Mouse (Mus musculus) liver, embryonic 11.5 days (tissue): ENCODE data around the gene Atp5d. TPM values are rescaled to one million over a fixed set of nuclear protein-coding genes. Genes with fewer than 3 reads are reported as not detected.

Experiments
- ATAC-seq: fragments of 200-750 bp; cut with Nextera tagmentation; replicated peaks from 2 replicates; pipeline ENCODE4 v1.8.0; 2017; ENCODE audit warnings: moderate number of reproducible peaks, mild to moderate bottlenecking, moderate TSS enrichment, moderate library complexity; ENCODE audit not compliant: low FRiP score
- DNase-seq: peaks from one replicate; pipeline ENCODE4 v3.0.0-alpha.2; 2017; ENCODE audit warnings: low spot score
- H3K27ac ChIP-seq: fragments of 300-500 bp; sonication (generic); 2 replicates; pipeline ENCODE4 v1.5.1; 2014; ENCODE audit warnings: mild to moderate bottlenecking, low read depth, low read length, control low read depth
- H3K27me3 ChIP-seq: fragments of 300-500 bp; sonication (generic); replicated peaks from 2 replicates; pipeline ENCODE4 v1.6.1; 2014; ENCODE audit warnings: low read length, mixed read lengths; ENCODE audit not compliant: control insufficient read depth, insufficient read depth
- H3K36me3 ChIP-seq: fragments of 300-500 bp; sonication (generic); 2 replicates; pipeline ENCODE4 v1.6.1; 2014; ENCODE audit warnings: mild to moderate bottlenecking, low read length, moderate library complexity, mixed read lengths; ENCODE audit not compliant: control insufficient read depth, insufficient read depth
- H3K4me1 ChIP-seq: fragments of 300-500 bp; sonication (generic); replicated peaks from 2 replicates; pipeline ENCODE4 v1.6.1; 2014; ENCODE audit warnings: low read length, mixed read lengths; ENCODE audit not compliant: control insufficient read depth, insufficient read depth
- H3K4me2 ChIP-seq: fragments of 300-500 bp; sonication (generic); 2 replicates; pipeline ENCODE4 v1.6.1; 2014; ENCODE audit warnings: mild to moderate bottlenecking, control low read depth, moderate library complexity
- H3K4me3 ChIP-seq: fragments of 300-500 bp; sonication (generic); 2 replicates; pipeline ENCODE4 v1.5.1; 2014; ENCODE audit warnings: low read depth, low read length, control low read depth
- H3K9ac ChIP-seq: fragments of 300-500 bp; sonication (generic); 2 replicates; pipeline ENCODE4 v1.6.1; 2014; ENCODE audit warnings: low read depth, low read length, control low read depth
- H3K9me3 ChIP-seq: fragments of 300-500 bp; sonication (generic); 2 replicates; pipeline ENCODE4 v1.6.1; 2016; ENCODE audit warnings: low read length, inconsistent platforms, mixed read lengths; ENCODE audit not compliant: control insufficient read depth
- WGBS: fragments of 180-500 bp; shearing (Covaris S2); extraction: QIAGEN DNeasy Blood & Tissue Kit; methylation state at CpG from one replicate; pipeline ENCODE4 v1.1.7; 2014; 5-methylcytosine and 5-hydroxymethylcytosine counted together
- polyA plus RNA-seq: library from polyadenylated mRNA; unstranded; fragments of >200 nt; fragmentation: Nextera tagmentation; extraction: Ambion mirVana; gene quantifications from 2 replicates; pipeline ENCODE4 v1.2.1, GENCODE M21; 2014

Atp5d gene
- polyA plus RNA-seq, 1 experiment from 2014 or later: 514 TPM

DNA sequence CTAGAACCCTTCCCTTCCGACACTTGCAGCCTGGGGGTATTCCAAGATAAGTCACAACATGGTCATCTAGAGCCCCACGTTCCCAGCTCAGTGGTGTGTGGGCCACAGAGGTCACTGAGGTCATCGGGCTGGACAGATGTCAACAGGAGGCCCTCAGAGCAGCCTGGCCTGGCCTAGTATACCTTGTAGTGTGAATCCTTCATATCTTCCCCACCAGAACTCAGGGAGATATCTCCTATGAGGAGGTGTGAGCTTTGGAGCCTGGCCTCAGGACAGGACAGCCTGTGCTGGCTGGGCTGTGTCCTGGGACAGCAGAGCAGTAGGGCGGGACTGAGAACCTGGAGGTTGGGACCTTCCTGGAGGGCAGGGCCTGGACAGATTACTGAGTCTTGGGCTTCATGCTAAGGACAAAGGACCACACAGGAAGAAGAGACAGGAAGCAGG, 8.2 kb downstream of the Atp5d start:
- Histone ChIP-seq H3K27ac (peak overlapping the region; percentile 99), H3K9me3 (no peaks in the 10 kb centered on the region), H3K36me3 (peaks cover 36% of the 10 kb centered on the region), H3K9ac (peak overlapping the region; percentile 49), H3K4me2 (peak overlapping the region; percentile 79), H3K4me1 (peaks cover 52% of the 10 kb centered on the region), H3K27me3 (no peaks in the 10 kb centered on the region), H3K4me3 (peak overlapping the region; percentile 91)
- 70% methylated on average over 4 of the region's 4 CpGs for WGBS
- ATAC-seq (no peak), DNase-seq (no peak)

- H3K4me2 ChIP-seq: peak overlapping the region; percentile 79
- H3K27me3 ChIP-seq: no peaks in the 10 kb centered on the region
- WGBS: 45% methylated on average over 5 of the region's 5 CpGs
- no peaks in the 10 kb centered on the region for H3K9me3 ChIP-seq
- peaks cover 57% of the 10 kb centered on the region for H3K4me1 ChIP-seq
- H3K36me3 ChIP-seq: peaks cover 40% of the 10 kb centered on the region
- peak overlapping the region; percentile 91 for H3K4me3 ChIP-seq
- ATAC-seq: no peak
- H3K9ac ChIP-seq: peak overlapping the region; percentile 97; the same call in 1 of the 2 replicates
- DNase-seq: no peak
- H3K27ac ChIP-seq: peak overlapping the region; percentile 99
Observed at GRCm38 (mm10) chr10:80147146-80147718, 8.8 kb downstream of the Atp5d start.

GRCm38 (mm10) chr10:80147719-80148601, 9.5 kb downstream of the Atp5d start, which contains the start of gene Midn:
TSS of gene Midn (plus strand) at chr10:80148272.
- peaks cover 61% of the 10 kb centered on the region for H3K4me1 ChIP-seq
- DNase-seq (peak; percentile 84), ATAC-seq (peak; percentile 44)
- WGBS: under 1% methylated on average over 41 of the region's 42 CpGs
- H3K4me2 ChIP-seq: peak within 1 kb of the TSS; percentile 79
- H3K9ac ChIP-seq: peak within 1 kb of the TSS; percentile 97
- H3K36me3 ChIP-seq: peaks cover 47% of the 10 kb centered on the region
- no peaks in the 10 kb centered on the region for H3K9me3 ChIP-seq
- peak within 1 kb of the TSS; percentile 91 for H3K4me3 ChIP-seq
- no peaks in the 10 kb centered on the region for H3K27me3 ChIP-seq
- peak within 1 kb of the TSS; percentile 99 for H3K27ac ChIP-seq

DNA sequence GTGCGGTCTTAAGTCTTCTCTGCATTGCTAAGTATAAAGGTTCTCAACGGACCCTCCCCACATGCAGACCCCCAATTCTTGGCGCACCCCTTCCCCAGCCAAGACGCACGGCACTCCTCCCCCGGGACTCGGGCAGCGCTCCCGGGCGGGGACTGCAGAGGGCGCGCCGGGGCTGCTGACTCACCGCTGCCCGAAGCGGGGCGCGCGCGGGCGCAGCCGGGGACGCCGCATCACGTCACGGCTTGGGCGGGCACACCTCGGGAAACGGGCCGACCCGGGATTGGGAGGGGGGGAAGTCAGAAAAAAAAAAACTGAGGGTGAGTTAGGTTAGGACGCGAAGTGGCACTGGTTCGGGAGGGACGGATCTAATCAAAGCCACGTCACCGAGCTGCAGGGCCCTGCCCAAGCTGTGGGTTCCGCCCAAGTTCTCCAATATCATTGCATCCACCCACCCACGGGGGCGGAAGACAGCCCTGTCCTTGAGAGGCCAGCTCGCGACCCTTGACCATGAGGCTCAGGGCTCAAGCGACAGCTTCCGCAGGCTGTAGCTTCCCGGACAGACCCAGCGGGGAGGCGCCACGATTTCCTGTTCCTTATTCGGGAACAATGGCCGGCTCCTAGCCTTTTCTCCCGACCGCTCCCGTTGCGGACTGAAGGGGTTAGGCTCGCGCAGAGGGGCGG, 10.3 kb downstream of the Atp5d start:
- peak overlapping the region; percentile 91 for H3K4me3 ChIP-seq
- H3K4me2 ChIP-seq: peak overlapping the region; percentile 79
- peaks cover 48% of the 10 kb centered on the region for H3K36me3 ChIP-seq
- no peaks in the 10 kb centered on the region for H3K27me3 ChIP-seq
- peak overlapping the region; percentile 97 for H3K9ac ChIP-seq
- H3K4me1 ChIP-seq: peaks cover 61% of the 10 kb centered on the region
- no peaks in the 10 kb centered on the region for H3K9me3 ChIP-seq
- peak overlapping the region; percentile 99 for H3K27ac ChIP-seq
- DNase-seq: peak; percentile 98
- WGBS: 1% methylated on average over 57 of the region's 57 CpGs
- peak; percentile 53 for ATAC-seq

DNA sequence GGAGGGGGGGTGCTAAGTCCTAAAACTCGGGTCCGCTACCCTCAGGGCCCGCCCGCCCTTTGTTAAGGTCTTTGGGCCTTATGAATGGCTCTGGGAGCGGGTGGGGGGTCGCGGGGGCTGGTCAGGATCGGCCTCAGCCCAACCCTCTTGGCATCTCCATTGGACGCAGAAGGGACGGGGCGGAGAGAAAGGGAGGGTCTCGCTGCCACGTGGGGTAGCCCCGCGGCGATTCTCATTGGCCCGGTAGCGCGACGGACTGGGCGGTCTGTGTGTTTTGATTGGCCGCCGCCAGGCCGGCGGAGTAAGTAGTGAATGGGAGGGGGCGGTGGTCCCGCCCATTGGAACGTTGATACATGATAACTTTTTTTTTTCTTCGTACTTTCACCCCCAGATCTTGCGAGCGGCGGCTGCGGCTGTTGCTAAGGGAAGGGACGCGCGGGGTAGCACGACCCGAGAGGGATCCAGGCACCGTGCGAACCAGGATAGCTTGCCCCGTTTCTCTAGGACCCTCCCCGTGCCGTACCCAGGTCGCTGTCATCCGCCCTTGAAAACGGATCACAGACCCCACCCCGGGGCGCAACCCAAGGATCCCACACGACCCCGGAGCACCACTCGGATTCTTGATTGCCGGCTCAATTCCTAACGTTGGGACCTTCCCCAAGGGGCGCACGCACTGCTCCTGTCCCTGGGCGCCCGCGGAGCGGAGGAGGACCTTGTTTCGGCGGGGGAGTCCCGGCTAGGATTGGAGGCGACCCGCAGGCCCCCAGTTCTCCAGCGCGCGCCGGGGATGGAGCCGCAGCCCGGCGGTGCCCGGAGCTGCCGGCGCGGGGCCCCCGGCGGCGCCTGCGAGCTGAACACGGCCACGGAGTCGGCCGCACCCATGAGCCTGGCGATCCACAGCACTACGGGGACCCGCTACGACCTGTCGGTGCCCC, 11.1 kb downstream of the Atp5d start:
- no peak for DNase-seq
- H3K4me3 ChIP-seq: peak overlapping the region; percentile 91
- under 1% methylated on average over 87 of the region's 88 CpGs for WGBS
- ATAC-seq: peak; percentile 79
- H3K9me3 ChIP-seq: no peaks in the 10 kb centered on the region
- H3K27me3 ChIP-seq: no peaks in the 10 kb centered on the region
- peak overlapping the region; percentile 97 for H3K9ac ChIP-seq
- H3K4me1 ChIP-seq: peaks cover 64% of the 10 kb centered on the region
- peak overlapping the region; percentile 79 for H3K4me2 ChIP-seq
- peaks cover 49% of the 10 kb centered on the region for H3K36me3 ChIP-seq
- H3K27ac ChIP-seq: peak overlapping the region; percentile 99

- ATAC-seq (no peak), DNase-seq (peak; percentile 86)
- Histone ChIP-seq H3K4me1 (peaks cover 66% of the 10 kb centered on the region), H3K4me2 (peak overlapping the region; percentile 79), H3K36me3 (peaks cover 49% of the 10 kb centered on the region), H3K27me3 (no peaks in the 10 kb centered on the region), H3K27ac (peak overlapping the region; percentile 97), H3K9me3 (no peaks in the 10 kb centered on the region), H3K9ac (peak overlapping the region; percentile 97), H3K4me3 (peak overlapping the region; percentile 91)
- WGBS: under 1% methylated on average over 39 of the region's 71 CpGs
Observed at GRCm38 (mm10) chr10:80150226-80151210, 12.1 kb downstream of the Atp5d start.

- Histone ChIP-seq H3K27me3 (no peaks in the 10 kb centered on the region), H3K9ac (peak overlapping the region; percentile 97), H3K9me3 (no peaks in the 10 kb centered on the region), H3K4me2 (peak overlapping the region; percentile 79), H3K4me1 (peaks cover 60% of the 10 kb centered on the region), H3K4me3 (peak overlapping the region; percentile 91), H3K36me3 (peaks cover 48% of the 10 kb centered on the region), H3K27ac (peak overlapping the region; percentile 97)
- 6% methylated on average over 26 of the region's 26 CpGs for WGBS
- ATAC-seq: no peak
- DNase-seq: no peak
Observed at GRCm38 (mm10) chr10:80151211-80152034, 13.0 kb downstream of the Atp5d start.
